Mouse (Mus musculus) megakaryocyte, embryonic 14.5 days (primary cell): ENCODE data around the gene Rhoc.

Experiments used
- FLI1 ChIP-seq: IDR thresholded peaks from 2 replicates; pipeline ENCODE4 v1.6.1; 2012; ENCODE audit warnings: low read length, inconsistent platforms, mixed read lengths
- GATA1 ChIP-seq: IDR thresholded peaks from 3 replicates; pipeline ENCODE4 v1.6.1; 2012; ENCODE audit warnings: mixed read lengths, low read length, inconsistent platforms, borderline replicate concordance

DNA sequence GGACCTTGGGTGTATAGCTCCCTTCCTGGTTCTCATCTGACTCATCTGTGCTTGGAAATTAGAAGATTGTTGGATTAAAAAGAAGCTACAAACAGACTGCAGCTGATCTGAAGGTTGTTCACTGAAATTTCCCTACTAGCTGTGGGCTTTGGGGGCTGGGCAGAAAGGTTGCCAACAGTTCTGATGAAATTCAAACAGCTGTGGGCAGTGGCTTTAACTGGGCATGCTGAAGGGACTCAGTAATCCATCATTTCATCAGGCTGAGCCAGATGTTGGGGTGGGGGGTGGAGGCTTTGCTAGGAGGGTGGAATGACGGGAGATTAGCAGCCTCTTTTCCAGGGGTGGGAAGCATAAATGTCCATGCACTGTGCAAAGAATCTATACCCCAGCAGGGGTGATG is 45.0 kb upstream of the Rhoc start:
- TF ChIP-seq FLI1 (no peak), GATA1 (no peak)
